Mouse (Mus musculus) hindbrain, embryonic 10.5 days (tissue): ENCODE data around the gene Ccl17. TPM values are rescaled to one million over a fixed set of nuclear protein-coding genes. Genes with fewer than 3 reads are reported as not detected.
A peak's percentile ranks its signal among the peaks of the same experiment; 100 is the strongest.

ENCODE experiments used
- DNase-seq: peaks from one replicate; pipeline ENCODE4 v3.0.0-alpha.2; 2017; ENCODE audit warnings: low spot score
- H3K27ac ChIP-seq: fragments of 300-500 bp; sonication (generic); 2 replicates; pipeline ENCODE4 v1.5.1; 2016; ENCODE audit warnings: mild to moderate bottlenecking, moderate library complexity
- H3K27me3 ChIP-seq: fragments of 300-500 bp; sonication (generic); 2 replicates; pipeline ENCODE4 v1.6.1; 2016; ENCODE audit warnings: mild to moderate bottlenecking; ENCODE audit not compliant: poor library complexity, insufficient read depth, severe bottlenecking
- H3K36me3 ChIP-seq: fragments of 300-500 bp; sonication (generic); 2 replicates; pipeline ENCODE4 v1.6.1; 2016; ENCODE audit warnings: mild to moderate bottlenecking, moderate library complexity
- H3K4me1 ChIP-seq: fragments of 300-500 bp; sonication (generic); replicated peaks from 2 replicates; pipeline ENCODE4 v1.6.1; 2016; ENCODE audit warnings: mild to moderate bottlenecking
- H3K4me3 ChIP-seq: fragments of 300-500 bp; sonication (generic); 2 replicates; pipeline ENCODE4 v1.5.1; 2016; ENCODE audit warnings: mild to moderate bottlenecking, moderate library complexity
- H3K9me3 ChIP-seq: fragments of 300-500 bp; sonication (generic); 2 replicates; pipeline ENCODE4 v1.6.1; 2016; ENCODE audit warnings: mild to moderate bottlenecking, moderate library complexity
- WGBS: fragments of 180-500 bp; shearing (Covaris S2); methylation state at CpG from one replicate; pipeline ENCODE4 v1.1.7; 2016; 5-methylcytosine and 5-hydroxymethylcytosine counted together
- polyA plus RNA-seq: library from polyadenylated mRNA; unstranded; fragments of >200 nt; fragmentation: Nextera tagmentation; extraction: Ambion mirVana; gene quantifications from 2 replicates; pipeline ENCODE4 v1.2.1, GENCODE M21; 2016

The Ccl17 gene
- polyA plus RNA-seq, 1 experiment from 2014 or later, result not detected

DNA sequence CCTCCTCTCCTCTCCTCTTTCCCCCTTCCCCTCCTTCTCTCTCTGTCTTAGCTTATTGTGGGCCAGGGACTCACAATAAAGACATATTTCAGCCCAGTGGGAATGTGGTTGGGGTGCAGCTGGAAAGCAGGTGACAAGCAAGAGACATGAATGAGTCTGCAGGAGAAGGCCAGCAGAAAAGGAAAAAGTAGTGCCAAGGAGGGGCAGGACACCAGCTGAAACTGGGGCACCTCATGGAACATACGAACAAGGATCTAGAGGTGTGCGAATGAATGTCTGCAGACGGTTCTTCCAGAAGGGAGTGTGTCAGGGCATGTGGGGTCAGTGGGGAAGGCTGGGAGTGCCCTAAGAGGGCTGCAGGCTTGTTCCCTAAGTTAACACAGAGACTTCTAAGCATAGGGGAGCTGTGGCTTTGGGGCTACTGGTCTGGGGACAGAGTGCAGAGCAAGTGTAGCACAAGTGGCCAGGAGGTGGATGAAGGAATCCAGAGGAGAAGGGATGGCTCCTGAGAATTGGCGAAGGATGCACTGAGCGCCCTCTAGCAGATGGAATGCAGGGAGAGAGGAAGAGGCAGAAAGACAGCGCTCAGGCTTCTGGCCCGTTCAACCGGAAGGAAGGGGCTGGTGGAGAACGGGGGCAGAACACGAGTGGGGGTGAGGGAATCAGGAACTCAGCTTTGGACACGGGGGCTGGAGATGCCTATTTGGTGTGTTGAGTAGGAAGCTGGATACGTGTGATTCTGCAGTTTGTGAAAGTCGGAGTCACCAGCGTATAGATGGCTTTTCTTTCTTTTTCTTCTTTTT, 8.8 kb upstream of the Ccl17 start:
- 46% methylated on average over 14 of the region's 14 CpGs for WGBS
- Histone ChIP-seq H3K4me3 (no peak overlapping the region), H3K9me3 (no peaks in the 10 kb centered on the region), H3K27me3 (peaks cover 3% of the 10 kb centered on the region; the same call in 1 of the 2 replicates), H3K27ac (no peak overlapping the region), H3K4me1 (peaks cover 8% of the 10 kb centered on the region; the same call in 1 of the 2 replicates), H3K36me3 (no peaks in the 10 kb centered on the region)
- DNase-seq, result peak; percentile 38

DNA sequence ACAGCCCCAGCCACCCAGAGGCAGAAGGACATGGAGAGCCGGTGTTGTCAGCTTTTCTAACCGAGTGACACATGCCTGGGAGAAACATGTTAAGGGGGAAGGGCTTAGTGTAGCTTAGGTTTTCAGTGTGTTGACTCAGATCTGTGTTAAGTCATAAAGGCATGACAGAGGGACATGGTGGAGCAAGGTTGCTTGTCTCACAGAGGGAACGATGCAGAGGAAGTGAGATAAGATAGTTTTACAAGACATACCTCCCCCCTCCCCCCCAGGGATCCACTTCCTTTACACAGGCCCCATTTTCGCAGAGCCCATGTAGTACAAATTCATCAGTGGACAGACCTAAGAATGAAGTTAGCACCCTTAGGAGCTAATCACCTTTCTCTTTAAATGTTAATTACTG, 7.9 kb upstream of the Ccl17 start:
- Histone ChIP-seq H3K27me3 (peaks cover 3% of the 10 kb centered on the region; the same call in 1 of the 2 replicates), H3K4me3 (no peak overlapping the region), H3K27ac (no peak overlapping the region), H3K36me3 (no peaks in the 10 kb centered on the region), H3K9me3 (no peaks in the 10 kb centered on the region), H3K4me1 (peaks cover 15% of the 10 kb centered on the region)
- no peak for DNase-seq
- 81% methylated on average over 4 of the region's 4 CpGs for WGBS

DNA sequence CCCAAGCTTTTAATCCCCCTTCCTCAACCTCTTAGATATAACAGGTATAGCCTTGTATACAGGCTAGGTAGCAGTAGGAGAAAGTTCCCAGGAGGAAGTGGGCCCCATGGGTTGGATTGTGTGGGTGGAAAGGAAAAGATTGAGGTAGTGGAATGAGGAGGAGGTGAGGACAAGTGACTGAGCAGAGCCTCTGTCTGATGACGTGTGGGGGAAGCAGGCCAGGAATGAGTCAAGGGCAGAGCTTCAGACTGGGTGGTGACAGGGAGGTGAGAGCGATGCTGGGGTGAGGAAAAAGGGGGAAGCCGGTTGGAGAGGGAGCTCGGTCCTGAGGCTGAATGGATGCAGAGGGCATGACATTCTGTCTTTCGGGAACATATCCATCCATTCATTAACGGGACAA, 6.7 kb upstream of the Ccl17 start:
- DNase-seq, result no peak
- H3K4me1 ChIP-seq, result peaks cover 21% of the 10 kb centered on the region
- no peaks in the 10 kb centered on the region for H3K9me3 ChIP-seq
- no peak overlapping the region for H3K27ac ChIP-seq
- WGBS, result 75% methylated on average over 6 of the region's 6 CpGs
- no peaks in the 10 kb centered on the region for H3K36me3 ChIP-seq
- no peak overlapping the region for H3K4me3 ChIP-seq
- peaks cover 3% of the 10 kb centered on the region; the same call in 1 of the 2 replicates for H3K27me3 ChIP-seq

DNA sequence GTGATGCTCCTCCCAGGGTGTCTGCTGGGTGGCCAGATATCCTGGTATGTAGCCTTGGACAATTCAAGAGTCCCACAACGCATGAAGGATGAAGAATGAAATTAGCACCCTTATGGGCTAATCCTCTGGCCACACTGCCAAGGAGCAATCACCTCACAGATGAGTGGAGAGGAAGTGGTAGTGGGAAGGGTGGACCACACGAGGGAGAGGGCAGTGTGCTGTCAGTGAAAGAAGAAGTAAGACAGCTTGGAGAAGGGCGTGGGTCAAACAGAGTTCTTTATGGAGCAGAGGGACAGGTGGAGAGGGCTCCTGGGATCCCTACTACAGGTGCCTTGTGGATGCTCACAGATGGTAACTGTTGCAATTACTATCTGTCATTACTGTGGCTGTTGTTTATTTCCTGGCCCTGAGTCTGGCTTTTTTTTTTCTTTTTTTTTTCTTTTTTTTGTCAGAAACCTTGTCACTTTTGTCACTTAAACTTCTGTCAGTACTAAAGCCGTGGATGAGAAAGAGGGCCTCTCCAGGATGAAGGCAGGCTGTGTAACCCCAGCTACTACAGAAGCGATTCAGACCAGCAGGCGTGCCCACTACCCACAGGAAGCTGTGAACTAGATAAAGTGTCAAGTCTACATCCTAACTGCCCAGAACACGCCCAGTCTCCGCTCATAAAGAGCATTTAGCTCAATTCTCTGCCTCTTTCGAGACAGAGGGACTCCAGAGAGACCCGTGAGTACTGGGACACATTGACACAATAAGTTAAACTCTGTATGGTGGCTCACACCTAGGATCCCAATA, 5.5 kb upstream of the Ccl17 start:
- Histone ChIP-seq H3K27me3 (peaks cover 3% of the 10 kb centered on the region; the same call in 1 of the 2 replicates), H3K27ac (no peak overlapping the region), H3K9me3 (no peaks in the 10 kb centered on the region), H3K4me3 (no peak overlapping the region), H3K4me1 (peaks cover 21% of the 10 kb centered on the region), H3K36me3 (no peaks in the 10 kb centered on the region)
- 84% methylated on average over 10 of the region's 10 CpGs for WGBS
- no peak for DNase-seq

DNA sequence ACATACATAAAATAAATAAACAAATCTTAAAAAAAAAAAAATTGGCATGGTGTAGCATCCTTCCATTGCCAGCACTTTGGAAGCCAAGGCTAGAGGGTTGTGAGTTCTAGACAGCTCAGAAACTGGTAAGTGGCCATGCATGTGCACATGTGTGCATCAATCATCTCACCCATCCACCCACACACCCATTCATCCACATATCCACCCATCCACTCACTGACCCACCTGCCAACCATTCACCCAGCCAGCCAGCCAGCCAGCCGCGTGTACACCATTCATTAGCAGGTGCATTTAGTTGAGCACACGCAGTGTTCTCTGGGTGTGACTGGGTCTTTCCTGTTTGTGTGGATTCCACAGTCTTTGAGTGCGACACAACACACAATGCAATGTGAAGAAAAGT, 4.4 kb upstream of the Ccl17 start:
- WGBS, result 62% methylated on average over 4 of the region's 4 CpGs

GRCm38 (mm10) chr8:94807506-94807905, 2.7 kb upstream of the Ccl17 start:
- H3K27me3 ChIP-seq, result peaks cover 3% of the 10 kb centered on the region; the same call in 1 of the 2 replicates
- H3K9me3 ChIP-seq, result no peaks in the 10 kb centered on the region
- H3K27ac ChIP-seq, result peak overlapping the region; percentile 41; the same call in 1 of the 2 replicates
- 59% methylated on average over 7 of the region's 7 CpGs for WGBS
- H3K4me3 ChIP-seq, result no peak overlapping the region
- DNase-seq, result peak; percentile 11
- H3K36me3 ChIP-seq, result no peaks in the 10 kb centered on the region
- peaks cover 23% of the 10 kb centered on the region for H3K4me1 ChIP-seq

More for the DNA sequence above, 4.4 kb upstream of the Ccl17 start:
- peaks cover 21% of the 10 kb centered on the region for H3K4me1 ChIP-seq
- H3K9me3 ChIP-seq, result no peaks in the 10 kb centered on the region
- no peak overlapping the region for H3K4me3 ChIP-seq
- H3K27me3 ChIP-seq, result peaks cover 3% of the 10 kb centered on the region; the same call in 1 of the 2 replicates
- no peak for DNase-seq
- H3K27ac ChIP-seq, result no peak overlapping the region
- H3K36me3 ChIP-seq, result no peaks in the 10 kb centered on the region

- Histone ChIP-seq H3K9me3 (no peaks in the 10 kb centered on the region), H3K36me3 (no peaks in the 10 kb centered on the region), H3K27ac (no peak overlapping the region), H3K4me3 (no peak overlapping the region), H3K27me3 (peaks cover 3% of the 10 kb centered on the region; the same call in 1 of the 2 replicates), H3K4me1 (peaks cover 29% of the 10 kb centered on the region)
- no peak for DNase-seq
- 78% methylated on average over 6 of the region's 6 CpGs for WGBS
Measured at GRCm38 (mm10) chr8:94808372-94808771, 1.9 kb upstream of the Ccl17 start.

DNA sequence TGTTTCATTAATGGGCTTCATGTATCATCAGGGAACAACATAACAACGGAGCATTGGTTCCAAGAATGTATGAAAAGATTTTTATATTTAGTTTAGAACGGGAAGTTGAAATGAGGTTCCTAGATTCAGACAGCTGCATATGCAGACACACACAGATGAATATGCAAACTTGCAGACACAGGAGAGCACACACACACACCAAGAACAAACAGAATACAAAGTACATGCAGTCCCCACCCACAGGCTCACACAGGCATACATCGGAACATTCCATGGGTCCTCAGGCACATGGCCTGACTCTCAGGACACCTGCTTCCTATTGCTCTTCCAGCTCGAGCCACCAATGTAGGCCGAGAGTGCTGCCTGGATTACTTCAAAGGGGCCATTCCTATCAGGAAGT, 602 bp downstream of the Ccl17 start:
- H3K9me3 ChIP-seq, result no peaks in the 10 kb centered on the region
- no peak for DNase-seq
- no peak overlapping the region for H3K27ac ChIP-seq
- H3K4me3 ChIP-seq, result no peak overlapping the region
- no peaks in the 10 kb centered on the region for H3K36me3 ChIP-seq
- H3K27me3 ChIP-seq, result no peaks in the 10 kb centered on the region
- WGBS, result 88% methylated on average over 5 of the region's 5 CpGs
- peaks cover 28% of the 10 kb centered on the region for H3K4me1 ChIP-seq

- H3K27me3 ChIP-seq, result no peaks in the 10 kb centered on the region
- no peaks in the 10 kb centered on the region for H3K36me3 ChIP-seq
- H3K27ac ChIP-seq, result no peak overlapping the region
- H3K9me3 ChIP-seq, result no peaks in the 10 kb centered on the region
- WGBS, result 73% methylated on average over 6 of the region's 6 CpGs
- peaks cover 22% of the 10 kb centered on the region for H3K4me1 ChIP-seq
- no peak for DNase-seq
- no peak overlapping the region for H3K4me3 ChIP-seq
Measured at GRCm38 (mm10) chr8:94811654-94812053, 1.4 kb downstream of the Ccl17 start.

GRCm38 (mm10) chr8:94812645-94813098, 2.4 kb downstream of the Ccl17 start:
- peak overlapping the region; percentile 54; the same call in 1 of the 2 replicates for H3K27ac ChIP-seq
- H3K27me3 ChIP-seq, result no peaks in the 10 kb centered on the region
- H3K4me3 ChIP-seq, result peak overlapping the region; percentile 28
- H3K4me1 ChIP-seq, result peaks cover 13% of the 10 kb centered on the region
- peak; percentile 85 for DNase-seq
- H3K9me3 ChIP-seq, result no peaks in the 10 kb centered on the region
- WGBS, result 31% methylated on average over 6 of the region's 6 CpGs
- H3K36me3 ChIP-seq, result no peaks in the 10 kb centered on the region

- no peak overlapping the region for H3K4me3 ChIP-seq
- DNase-seq, result peak; percentile 18
- WGBS, result 0% methylated on average over 1 of the region's 1 CpGs
- peaks cover 10% of the 10 kb centered on the region for H3K4me1 ChIP-seq
- no peaks in the 10 kb centered on the region for H3K9me3 ChIP-seq
- no peaks in the 10 kb centered on the region for H3K27me3 ChIP-seq
- H3K27ac ChIP-seq, result no peak overlapping the region
- no peaks in the 10 kb centered on the region for H3K36me3 ChIP-seq
Measured at GRCm38 (mm10) chr8:94814556-94814955, 4.3 kb downstream of the Ccl17 start.

DNA sequence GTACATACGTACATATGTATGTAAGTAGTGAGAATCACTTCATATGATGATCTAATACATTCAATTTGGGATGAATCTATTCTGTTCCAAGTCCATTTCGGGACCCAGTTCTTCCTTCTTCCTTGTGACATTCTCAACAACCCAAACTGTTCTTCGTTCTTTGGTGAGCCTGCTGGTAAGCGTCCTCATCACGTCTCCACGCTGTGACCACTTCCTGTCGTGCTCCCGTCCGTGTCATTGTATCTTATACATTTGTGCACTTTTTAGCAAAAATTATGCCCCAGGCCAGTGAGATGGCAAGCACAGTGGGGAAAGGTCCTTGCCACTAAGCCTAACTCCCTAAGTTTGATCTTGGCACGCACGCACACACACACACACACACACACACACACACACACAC, 7.7 kb downstream of the Ccl17 start:
- no peak for DNase-seq
- no peak overlapping the region for H3K27ac ChIP-seq
- peaks cover 7% of the 10 kb centered on the region for H3K4me1 ChIP-seq
- H3K27me3 ChIP-seq, result no peaks in the 10 kb centered on the region
- no peak overlapping the region for H3K4me3 ChIP-seq
- 93% methylated on average over 11 of the region's 11 CpGs for WGBS
- H3K36me3 ChIP-seq, result peaks cover 30% of the 10 kb centered on the region
- H3K9me3 ChIP-seq, result no peaks in the 10 kb centered on the region
